Mouse (Mus musculus): Measurements from ENCODE around the gene Ggta1. TPM values are rescaled to one million over a fixed set of nuclear protein-coding genes. Genes with fewer than 3 reads are reported as not detected.

Gene Ggta1
- total and polyA plus RNA-seq, 2 experiments from 2014 or later = 16.4 to 37.1 TPM

- Histone ChIP-seq H3K27me3 (ENCODE audit: control insufficient read depth, insufficient read depth, low read length) (no peaks in the 10 kb centered on the region), H3K27ac (ENCODE audit: low read depth) (peak overlapping the region; percentile 58), H3K4me1 (ENCODE audit: control insufficient read depth, insufficient read depth) (peaks cover 37% of the 10 kb centered on the region), H3K9me3 (replicated peaks; ENCODE audit: control insufficient read depth, low read length) (no peaks in the 10 kb centered on the region), H3K36me3 (replicated peaks; ENCODE audit: control insufficient read depth, insufficient read depth, low read length) (no peaks in the 10 kb centered on the region), H3K9ac (replicated peaks; ENCODE audit: low read depth, low read length) (no peak overlapping the region), H3K4me2 (ENCODE audit: low read depth, low read length) (no peak overlapping the region), H3K4me3 (ENCODE audit: low read depth, low read length) (no peak overlapping the region)
- whole genome bisulfite sequencing = 22% methylated on average over 8 of the region's 8 CpGs
- DNase-seq (ENCODE audit: low spot score) (peak; percentile 79), ATAC-seq (ENCODE audit: insufficient read depth, low read depth) (peak; percentile 63)
- TF ChIP-seq EP300 (IDR thresholded peaks at IDR 0.05; ENCODE audit: low read depth) (no peak), CTCF (IDR thresholded peaks at IDR 0.05; ENCODE audit: low read depth) (no peak)
Observed at GRCm38 (mm10) chr2:35503723-35504416, 40.8 kb upstream of the Ggta1 start.

DNA sequence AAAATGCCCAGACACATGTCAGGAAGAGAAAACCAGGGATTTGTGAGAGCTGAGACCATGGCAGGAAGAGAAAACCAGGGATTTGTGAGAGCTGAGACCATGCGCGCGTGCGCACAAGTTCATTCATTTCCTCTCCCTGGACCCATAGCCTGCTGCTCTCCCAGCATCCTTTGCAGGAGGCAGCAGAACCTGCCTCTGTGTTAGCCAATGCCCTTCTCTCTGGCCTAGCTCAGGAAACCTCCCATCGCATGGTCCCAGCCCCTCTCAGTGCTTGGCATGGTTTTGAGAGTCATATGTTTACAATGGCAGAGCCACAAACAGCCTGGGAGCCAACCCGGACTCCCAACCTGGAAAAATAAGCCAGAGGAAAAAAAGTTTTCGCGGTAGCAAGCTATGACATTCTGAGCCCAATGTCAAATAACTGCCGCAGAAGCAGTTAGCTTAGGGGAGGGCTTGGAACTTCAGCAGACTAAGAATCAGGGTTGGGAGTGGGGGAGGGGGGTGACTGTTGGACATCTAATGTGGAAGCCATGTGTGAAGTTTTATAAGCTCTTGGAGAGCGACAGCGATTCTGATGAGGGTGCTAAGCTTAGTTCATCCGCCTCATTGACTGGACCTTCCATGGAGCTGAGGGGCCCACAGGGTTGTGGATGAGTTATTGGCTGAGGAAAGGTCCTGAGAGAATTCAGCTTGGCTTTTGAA is 40.1 kb upstream of the Ggta1 start:
- no peaks in the 10 kb centered on the region for H3K9me3 ChIP-seq (replicated peaks; ENCODE audit: control insufficient read depth, low read length)
- 65% methylated on average over 12 of the region's 12 CpGs for WGBS
- H3K9ac ChIP-seq (replicated peaks; ENCODE audit: low read depth, low read length) = no peak overlapping the region
- no peak overlapping the region for H3K4me2 ChIP-seq (ENCODE audit: low read depth, low read length)
- no peaks in the 10 kb centered on the region for H3K36me3 ChIP-seq (replicated peaks; ENCODE audit: control insufficient read depth, insufficient read depth, low read length)
- H3K27me3 ChIP-seq (ENCODE audit: control insufficient read depth, insufficient read depth, low read length) = no peaks in the 10 kb centered on the region
- ATAC-seq (ENCODE audit: insufficient read depth, low read depth) (0 out of 2 replicates have a peak, but pooled peaks have one; percentile 29), DNase-seq (ENCODE audit: low spot score) (no peak)
- H3K4me3 ChIP-seq (ENCODE audit: low read depth, low read length) = no peak overlapping the region
- TF ChIP-seq EP300 (IDR thresholded peaks at IDR 0.05; ENCODE audit: low read depth) (no peak), CTCF (IDR thresholded peaks at IDR 0.05; ENCODE audit: low read depth) (no peak)
- peak overlapping the region; percentile 58 for H3K27ac ChIP-seq (ENCODE audit: low read depth)
- peaks cover 32% of the 10 kb centered on the region for H3K4me1 ChIP-seq (ENCODE audit: control insufficient read depth, insufficient read depth)

DNA sequence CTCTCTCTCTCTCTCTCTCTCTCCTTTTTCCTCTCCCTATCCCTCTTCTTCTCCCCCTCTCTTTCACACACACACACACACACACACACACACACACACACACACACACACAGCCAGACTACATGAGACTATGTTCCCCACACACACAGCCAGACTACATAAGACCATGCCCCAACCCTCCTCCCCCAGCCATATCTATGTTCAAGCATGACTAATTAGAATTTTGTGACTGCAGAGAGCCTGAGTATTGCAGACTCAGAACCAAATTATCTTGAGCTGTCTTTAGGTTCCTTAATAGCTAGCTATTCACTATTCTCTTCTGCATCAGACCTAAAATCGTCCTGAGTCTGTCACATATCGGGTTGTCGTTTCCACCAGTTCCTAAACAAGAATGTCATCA is 39.5 kb upstream of the Ggta1 start:
- TF ChIP-seq CTCF (IDR thresholded peaks at IDR 0.05; ENCODE audit: low read depth) = no peak
- no peak for TF ChIP-seq EP300 (IDR thresholded peaks at IDR 0.05; ENCODE audit: low read depth)
- Histone ChIP-seq H3K27me3 (ENCODE audit: control insufficient read depth, insufficient read depth, low read length) (no peaks in the 10 kb centered on the region), H3K27ac (ENCODE audit: low read depth) (peak overlapping the region; percentile 58; the same call in 1 of the 2 replicates), H3K4me2 (ENCODE audit: low read depth, low read length) (no peak overlapping the region), H3K9me3 (replicated peaks; ENCODE audit: control insufficient read depth, low read length) (no peaks in the 10 kb centered on the region), H3K4me3 (ENCODE audit: low read depth, low read length) (no peak overlapping the region), H3K9ac (replicated peaks; ENCODE audit: low read depth, low read length) (no peak overlapping the region), H3K4me1 (ENCODE audit: control insufficient read depth, insufficient read depth) (peaks cover 29% of the 10 kb centered on the region), H3K36me3 (replicated peaks; ENCODE audit: control insufficient read depth, insufficient read depth, low read length) (no peaks in the 10 kb centered on the region)
- DNase-seq (ENCODE audit: low spot score) (no peak), ATAC-seq (ENCODE audit: insufficient read depth, low read depth) (no peak)
- 66% methylated on average over 3 of the region's 3 CpGs for WGBS

GRCm38 (mm10) chr2:35499474-35499873 is 36.4 kb upstream of the Ggta1 start:
- H3K4me2 ChIP-seq (ENCODE audit: low read depth, low read length) = no peak overlapping the region
- TF ChIP-seq CTCF (IDR thresholded peaks at IDR 0.05; ENCODE audit: low read depth) = no peak
- TF ChIP-seq EP300 (IDR thresholded peaks at IDR 0.05; ENCODE audit: low read depth) = no peak
- no peaks in the 10 kb centered on the region for H3K9me3 ChIP-seq (replicated peaks; ENCODE audit: control insufficient read depth, low read length)
- ATAC-seq (ENCODE audit: insufficient read depth, low read depth) = no peak
- 67% methylated on average over 7 of the region's 7 CpGs for WGBS
- no peak for DNase-seq (ENCODE audit: low spot score)
- H3K27ac ChIP-seq (ENCODE audit: low read depth) = no peak overlapping the region
- no peak overlapping the region for H3K9ac ChIP-seq (replicated peaks; ENCODE audit: low read depth, low read length)
- H3K4me3 ChIP-seq (ENCODE audit: low read depth, low read length) = no peak overlapping the region
- H3K36me3 ChIP-seq (replicated peaks; ENCODE audit: control insufficient read depth, insufficient read depth, low read length) = no peaks in the 10 kb centered on the region
- H3K4me1 ChIP-seq (ENCODE audit: control insufficient read depth, insufficient read depth) = peaks cover 21% of the 10 kb centered on the region
- H3K27me3 ChIP-seq (ENCODE audit: control insufficient read depth, insufficient read depth, low read length) = no peaks in the 10 kb centered on the region

DNA sequence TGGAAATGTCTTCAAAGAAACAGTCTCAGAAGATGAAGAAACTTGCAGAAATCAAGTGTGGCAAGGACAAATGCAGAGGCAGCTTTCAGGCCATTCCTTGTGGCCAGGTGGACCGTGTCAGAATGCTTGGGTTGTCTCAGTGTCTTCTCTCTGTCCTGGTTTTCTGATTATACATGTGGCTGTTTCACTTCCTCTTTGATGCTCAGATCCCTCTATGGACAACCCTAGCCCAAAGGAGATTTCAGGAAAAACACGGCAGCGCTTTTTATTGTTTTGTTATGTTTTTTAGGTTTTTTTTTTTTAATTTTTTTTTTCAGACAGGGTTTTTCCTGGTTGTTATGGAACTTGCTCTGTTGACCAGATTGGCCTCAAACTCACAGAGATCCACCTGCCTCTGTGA is 35.9 kb upstream of the Ggta1 start:
- Histone ChIP-seq H3K9ac (replicated peaks; ENCODE audit: low read depth, low read length) (no peak overlapping the region), H3K27me3 (ENCODE audit: control insufficient read depth, insufficient read depth, low read length) (no peaks in the 10 kb centered on the region), H3K4me1 (ENCODE audit: control insufficient read depth, insufficient read depth) (peaks cover 15% of the 10 kb centered on the region), H3K36me3 (replicated peaks; ENCODE audit: control insufficient read depth, insufficient read depth, low read length) (no peaks in the 10 kb centered on the region), H3K27ac (ENCODE audit: low read depth) (no peak overlapping the region), H3K9me3 (replicated peaks; ENCODE audit: control insufficient read depth, low read length) (no peaks in the 10 kb centered on the region), H3K4me2 (ENCODE audit: low read depth, low read length) (no peak overlapping the region), H3K4me3 (ENCODE audit: low read depth, low read length) (no peak overlapping the region)
- WGBS = 76% methylated on average over 3 of the region's 3 CpGs
- ATAC-seq (ENCODE audit: insufficient read depth, low read depth) (no peak), DNase-seq (ENCODE audit: low spot score) (peak; percentile 3)
- no peak for TF ChIP-seq EP300 (IDR thresholded peaks at IDR 0.05; ENCODE audit: low read depth)
- no peak for TF ChIP-seq CTCF (IDR thresholded peaks at IDR 0.05; ENCODE audit: low read depth)

Measured in heart, postnatal 0 days (tissue).